ENCODE assay signal across 19 mouse cellular contexts in genomic region chr7:113071418-113071817, GRCm38 (mm10).
"Had no signal": no experiment of that assay in that cellular context is flagged by ENCODE, and none has a peak within 500 bp of the region (broad histone marks: within the 10 kb centered on the region; RNA-seq: fewer than 3 reads in every experiment).

No protein-coding gene starts in this region.

- H3K9ac ChIP-seq: intestine, embryonic 15.5 days; liver, embryonic 13.5 days; midbrain, embryonic 12.5 days; midbrain, embryonic 15.5 days; neural tube, embryonic 12.5 days; neural tube, embryonic 15.5 days had no signal

- H3K4me1 ChIP-seq: intestine, embryonic 15.5 days; liver, embryonic 13.5 days had no signal

- H3K27me3 ChIP-seq: intestine, embryonic 15.5 days; liver, embryonic 13.5 days; midbrain, embryonic 12.5 days; midbrain, embryonic 15.5 days; neural tube, embryonic 12.5 days; neural tube, embryonic 15.5 days had no signal

- H3K4me3 ChIP-seq: intestine, embryonic 15.5 days; left cerebral cortex, adult 2 months; liver, embryonic 13.5 days; midbrain, embryonic 12.5 days; midbrain, embryonic 15.5 days; neural tube, embryonic 12.5 days; neural tube, embryonic 15.5 days had no signal

- H3K9me3 ChIP-seq: intestine, embryonic 15.5 days; liver, embryonic 13.5 days; midbrain, embryonic 12.5 days; midbrain, embryonic 15.5 days; neural tube, embryonic 12.5 days; neural tube, embryonic 15.5 days had no signal

- H3K27ac ChIP-seq: intestine, embryonic 15.5 days; kidney, postnatal 0 days; left cerebral cortex, adult 2 months; liver, embryonic 13.5 days; midbrain, embryonic 12.5 days; midbrain, embryonic 15.5 days; neural tube, embryonic 12.5 days; neural tube, embryonic 15.5 days; stomach, postnatal 0 days had no signal

- ATAC-seq: intestine, embryonic 15.5 days; midbrain, embryonic 15.5 days had no signal

- DNase-seq: layer of hippocampus, postnatal 36 days; liver, embryonic 13.5 days; lung, adult 2 months; lung, postnatal 14 days; lung, postnatal 4 days; right cerebral cortex, adult 18-20 months; right cerebral cortex, postnatal 14 days; right cerebral cortex, postnatal 4 days; thymus, adult 2 months; thymus, postnatal 14 days; thymus, postnatal 4 days had no signal

- H3K36me3 ChIP-seq: intestine, embryonic 15.5 days; liver, embryonic 13.5 days; midbrain, embryonic 12.5 days; midbrain, embryonic 15.5 days; neural tube, embryonic 12.5 days; neural tube, embryonic 15.5 days had no signal

- H3K4me2 ChIP-seq: intestine, embryonic 15.5 days; liver, embryonic 13.5 days; midbrain, embryonic 12.5 days; midbrain, embryonic 15.5 days; neural tube, embryonic 12.5 days; neural tube, embryonic 15.5 days had no signal
